Mouse (Mus musculus): ENCODE measurements around the gene Rbm4b. TPM values are rescaled to one million over a fixed set of nuclear protein-coding genes. Genes with fewer than 3 reads are reported as not detected.
"Not testable (repeated sequence)": the region's sequence is repeated elsewhere in the genome, so short reads cannot be mapped to it uniquely, and the experiment has no call there.

The Rbm4b gene
- total RNA-seq, 2 experiments from 2014 or later = 7.8 to 8.6 TPM

DNA sequence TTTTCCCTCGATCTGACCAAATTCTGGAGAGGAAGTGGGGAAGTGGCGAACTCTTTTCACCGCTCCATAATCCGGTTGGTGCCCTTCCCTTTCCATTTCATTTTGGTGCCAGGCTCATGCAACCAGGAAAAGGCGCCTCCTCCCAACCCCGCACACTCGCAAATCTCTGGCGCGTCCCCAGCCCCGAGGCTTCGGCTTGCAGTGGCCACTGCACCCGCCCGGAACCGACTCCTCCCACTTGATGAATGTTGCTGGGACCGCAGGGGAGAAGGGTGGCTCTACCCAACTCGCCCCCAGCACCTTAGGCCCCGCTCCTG, 54.4 kb downstream of the Rbm4b start:
- DNase-seq = no peak

DNA sequence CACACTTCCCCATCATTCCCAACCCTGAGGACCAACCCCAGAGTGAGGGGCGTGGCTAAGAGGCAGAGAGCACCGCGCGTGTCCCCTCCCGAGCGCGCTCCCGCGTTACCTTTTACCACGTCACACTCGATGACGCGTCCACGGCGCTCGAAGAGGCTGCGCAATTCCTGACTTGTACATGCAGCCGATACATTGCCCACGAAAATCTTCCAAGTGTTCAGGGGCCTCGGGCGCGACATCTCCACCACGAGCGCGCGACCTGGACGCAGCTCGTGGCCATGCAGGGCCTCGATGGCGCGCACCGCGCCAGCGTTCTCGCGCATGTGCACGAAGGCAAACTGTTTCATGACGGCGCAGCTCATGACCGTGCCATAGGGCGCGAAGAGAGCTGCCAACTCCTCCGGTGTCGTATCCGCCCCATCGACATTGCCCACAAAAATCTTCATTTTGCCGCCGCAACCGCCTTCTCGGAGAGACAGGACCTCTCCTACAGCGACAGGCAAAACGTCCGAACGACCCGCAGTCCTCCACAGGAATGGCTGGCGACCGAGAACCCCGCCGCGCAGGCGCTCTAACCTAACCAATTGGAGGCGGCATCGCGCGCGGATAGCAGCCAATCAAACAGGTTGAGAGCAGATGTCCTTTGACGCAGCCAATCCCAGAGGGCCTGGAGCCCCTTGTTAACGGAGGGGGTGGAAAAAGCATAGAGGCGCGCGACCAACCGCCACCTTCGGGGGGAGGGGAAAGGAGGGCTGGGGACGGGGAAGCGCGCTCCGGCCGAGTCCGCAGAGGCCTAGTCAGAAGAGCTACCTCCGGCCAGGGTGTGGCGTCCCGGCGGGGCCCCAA, 55.0 kb downstream of the Rbm4b start, which contains the start of the genes Gm21992 and Rbm14:
Gene Gm21992, minus strand, starts transcription at position 550 of the 846 bp plus-strand sequence.
Gene Rbm14, minus strand, starts transcription at position 572 of the 846 bp plus-strand sequence.
- peak; percentile 98 to 99 for DNase-seq

DNA sequence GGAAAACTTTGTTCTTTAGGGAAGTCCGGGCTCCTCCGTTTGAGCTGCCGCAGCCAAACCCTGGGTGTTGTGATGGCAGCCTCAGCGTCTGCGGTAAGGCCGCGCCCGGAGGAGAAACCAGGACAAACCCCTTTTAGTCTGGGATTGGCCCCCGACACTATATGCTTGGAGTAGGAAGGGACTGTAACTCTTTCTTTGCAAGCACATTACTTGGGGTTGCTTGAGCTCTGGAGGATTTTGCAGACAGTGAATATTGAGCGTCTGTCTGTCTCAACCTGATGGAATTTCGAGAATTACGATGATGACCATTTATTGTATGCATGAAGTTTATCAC, 55.6 kb downstream of the Rbm4b start:
- DNase-seq = no peak

- DNase-seq = not testable (repeated sequence)
Observed at GRCm38 (mm10) chr19:4812334-4812949, 56.1 kb downstream of the Rbm4b start.

DNA sequence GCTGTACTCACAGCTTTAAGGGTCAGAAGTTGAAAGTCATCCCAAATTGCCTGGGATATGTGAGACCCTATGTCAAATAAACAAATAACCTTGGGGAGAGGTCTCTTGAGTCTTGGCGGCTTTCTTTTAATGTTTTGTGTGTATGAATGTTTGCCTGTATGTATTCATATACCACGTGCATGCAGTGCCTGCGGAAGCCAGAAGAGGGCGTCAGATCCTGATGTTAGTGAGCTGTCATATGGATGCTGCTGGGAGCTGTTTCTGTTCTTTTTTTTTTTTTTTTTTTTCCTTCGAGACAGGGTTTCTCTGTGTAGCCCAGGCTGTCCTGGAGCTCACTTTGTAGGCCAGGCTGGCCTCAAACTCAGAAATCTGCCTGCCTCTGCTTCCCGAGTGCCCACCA, 56.7 kb downstream of the Rbm4b start:
- DNase-seq = no peak

Other genes with a start within 250 kb of the Rbm4b start
- gene Pcx, start 246.0 kb upstream of the Rbm4b start, total RNA-seq (2021) = 10 to 100 TPM; 44.9 to 96.4 TPM
- 1 to 10 TPM; 5.4 to 8.5 TPM for gene Lrfn4, start 140.8 kb upstream of the Rbm4b start, total RNA-seq (2021)
- gene Rce1, start 130.9 kb upstream of the Rbm4b start, total RNA-seq (2021) = 10 to 100 TPM in 1 of 2 experiments, 1 to 10 TPM in 1; 9.1 to 10.3 TPM
- not detected for gene Gm960, start 57.8 kb upstream of the Rbm4b start, total RNA-seq (2021)
- gene Sptbn2, start 45.3 kb upstream of the Rbm4b start, total RNA-seq (2021) = under 1 TPM; 0.22 to 0.98 TPM
- 10 to 100 TPM; 38.8 to 43.3 TPM for gene Rbm4, start 37.4 kb downstream of the Rbm4b start, total RNA-seq (2021)
- 10 to 100 TPM; 15.4 to 19.4 TPM for gene Gm21992, start 55.1 kb downstream of the Rbm4b start, total RNA-seq (2021)
- 10 to 100 TPM; 16.6 to 17.9 TPM for gene Rbm14, start 55.1 kb downstream of the Rbm4b start, total RNA-seq (2021)
- gene Ccs, start 82.8 kb downstream of the Rbm4b start, total RNA-seq (2021) = 10 to 100 TPM; 30.0 to 30.6 TPM
- under 1 TPM in 1 of 2 experiments, not detected in 1; 0.10 TPM for gene Ccdc87, start 82.9 kb downstream of the Rbm4b start, total RNA-seq (2021)
- gene Ctsf, start 98.6 kb downstream of the Rbm4b start, total RNA-seq (2021) = 10 to 100 TPM; 73.4 to 76.3 TPM
- under 1 TPM; 0.42 to 0.49 TPM for gene Actn3, start 121.4 kb downstream of the Rbm4b start, total RNA-seq (2021)
- gene Zdhhc24, start 122.2 kb downstream of the Rbm4b start, total RNA-seq (2021) = 1 to 10 TPM; 2.4 to 3.1 TPM
- 1 to 10 TPM; 2.8 to 3.1 TPM for gene Bbs1, start 150.1 kb downstream of the Rbm4b start, total RNA-seq (2021)
- gene Dpp3, start 171.8 kb downstream of the Rbm4b start, total RNA-seq (2021) = 10 to 100 TPM; 15.6 to 18.2 TPM
- gene Peli3, start 186.6 kb downstream of the Rbm4b start, total RNA-seq (2021) = 1 to 10 TPM; 3.5 to 3.8 TPM
- 10 to 100 TPM; 67.7 to 86.0 TPM for gene Mrpl11, start 205.7 kb downstream of the Rbm4b start, total RNA-seq (2021)
- gene Npas4, start 233.8 kb downstream of the Rbm4b start, total RNA-seq (2021) = under 1 TPM in 1 of 2 experiments, not detected in 1; 0.10 TPM